Mouse (Mus musculus) heart, adult 2 months (tissue): ENCODE measurements around the gene Syn3.

Source experiments
- CTCF ChIP-seq: fragments of 200-600 bp; IDR thresholded peaks from 2 replicates; pipeline ENCODE4 v1.8.1; 2022; ENCODE audit warnings: antibody characterized with exemption, mild to moderate bottlenecking, moderate library complexity
- EP300 ChIP-seq: fragments of 200-500 bp; IDR thresholded peaks from 2 replicates; pipeline ENCODE4 v1.6.1; 2011; ENCODE audit warnings: low read depth, low read length, control low read depth; ENCODE audit not compliant: insufficient read depth
- POLR2A ChIP-seq: fragments of 200-500 bp; IDR thresholded peaks from 2 replicates; pipeline ENCODE4 v1.6.1; 2011; ENCODE audit warnings: mild to moderate bottlenecking, low read depth, low read length, control low read depth; ENCODE audit not compliant: insufficient read depth

- TF ChIP-seq CTCF (no peak), EP300 (no peak), POLR2A (no peak)
Measured at GRCm38 (mm10) chr10:86427956-86428355, 70.7 kb downstream of the Syn3 start.
